Mouse (Mus musculus) gastrocnemius, postnatal 36 days (tissue): ENCODE measurements at regions not wholly inside any gene's neighbourhood (a gene's known extent, or its start where the extent isn't known, plus 50 kb on each side); places are given as distances from the start of the nearest gene placed in this dataset.

Experiments used
- DNase-seq, 2 experiments: peaks; one replicate each; pipeline ENCODE4 v3.0.0; 2022
- intact Hi-C: fragments of 180-260 bp; cut with DNase I; formaldehyde crosslinking; loops from one replicate; pipeline ENCODE4 v1.15.1; 2025

DNA sequence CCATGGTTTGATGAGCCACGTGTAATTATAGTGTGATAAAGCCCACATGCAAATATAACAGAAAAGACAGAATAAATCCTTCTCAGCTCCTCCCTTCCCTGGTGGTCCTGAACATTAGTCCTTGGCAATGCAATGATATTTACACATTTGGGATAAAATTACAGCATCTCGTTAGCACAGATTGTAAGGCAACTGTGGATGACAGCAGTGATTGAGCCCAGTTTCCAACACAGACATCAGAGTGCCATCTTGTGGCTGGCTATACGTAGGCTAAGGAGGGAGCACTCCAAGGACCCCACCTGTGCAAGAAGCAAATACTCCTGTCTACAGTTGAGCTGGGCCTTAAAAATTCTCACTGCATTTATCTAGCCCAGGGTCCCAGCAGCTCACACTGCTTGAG lies 84.1 kb upstream of the Ercc4 start:
- no peak for DNase-seq

DNA sequence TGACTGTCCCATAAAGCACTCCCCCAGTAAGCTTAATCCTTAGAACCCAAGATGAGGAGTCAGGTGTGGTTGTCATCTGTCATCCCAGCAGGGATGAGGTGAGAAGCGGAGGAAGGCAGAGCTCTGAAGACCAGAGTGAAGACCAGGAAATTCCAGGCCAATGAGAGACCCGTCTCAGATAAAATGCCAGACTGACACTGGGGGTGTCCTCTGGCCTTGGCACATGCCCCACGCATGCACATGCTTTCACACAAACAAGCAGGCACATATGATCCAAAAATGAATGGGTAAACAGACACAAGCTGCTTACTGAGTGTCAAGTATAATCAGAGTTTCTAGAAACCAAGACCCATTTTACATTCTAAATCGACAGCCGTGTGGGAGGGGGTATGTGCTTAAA lies 75.3 kb upstream of the Ercc4 start:
- no peak for DNase-seq
- intact Hi-C loops: no loop called here

More for the DNA sequence above, 84.1 kb upstream of the Ercc4 start:
- intact Hi-C loops: loop anchor here (10.0 kb wide), 1 partner anchor 79 kb away; the partner anchor contains the start of gene Ercc4

DNA sequence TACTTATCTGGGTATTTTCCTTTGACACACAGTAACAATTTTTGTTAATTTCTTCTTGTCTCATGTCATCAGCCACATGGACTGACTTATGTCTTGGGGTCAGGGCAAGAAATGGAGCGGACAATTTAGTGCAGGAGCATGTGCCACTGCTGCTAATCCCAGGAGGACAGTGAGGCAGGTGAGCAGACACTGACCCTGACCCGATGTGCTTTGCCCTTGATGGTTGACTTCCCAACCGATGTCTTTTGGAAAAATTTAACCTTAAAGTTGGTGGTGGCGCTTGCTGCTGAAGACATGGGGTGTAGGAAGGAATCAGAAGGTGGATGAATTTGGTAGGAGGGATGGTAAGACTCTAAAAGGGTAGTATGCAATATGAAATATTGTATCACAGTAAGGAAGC lies 72.9 kb upstream of the Ercc4 start:
- DNase-seq: no peak
- intact Hi-C loops: no loop called here

DNA sequence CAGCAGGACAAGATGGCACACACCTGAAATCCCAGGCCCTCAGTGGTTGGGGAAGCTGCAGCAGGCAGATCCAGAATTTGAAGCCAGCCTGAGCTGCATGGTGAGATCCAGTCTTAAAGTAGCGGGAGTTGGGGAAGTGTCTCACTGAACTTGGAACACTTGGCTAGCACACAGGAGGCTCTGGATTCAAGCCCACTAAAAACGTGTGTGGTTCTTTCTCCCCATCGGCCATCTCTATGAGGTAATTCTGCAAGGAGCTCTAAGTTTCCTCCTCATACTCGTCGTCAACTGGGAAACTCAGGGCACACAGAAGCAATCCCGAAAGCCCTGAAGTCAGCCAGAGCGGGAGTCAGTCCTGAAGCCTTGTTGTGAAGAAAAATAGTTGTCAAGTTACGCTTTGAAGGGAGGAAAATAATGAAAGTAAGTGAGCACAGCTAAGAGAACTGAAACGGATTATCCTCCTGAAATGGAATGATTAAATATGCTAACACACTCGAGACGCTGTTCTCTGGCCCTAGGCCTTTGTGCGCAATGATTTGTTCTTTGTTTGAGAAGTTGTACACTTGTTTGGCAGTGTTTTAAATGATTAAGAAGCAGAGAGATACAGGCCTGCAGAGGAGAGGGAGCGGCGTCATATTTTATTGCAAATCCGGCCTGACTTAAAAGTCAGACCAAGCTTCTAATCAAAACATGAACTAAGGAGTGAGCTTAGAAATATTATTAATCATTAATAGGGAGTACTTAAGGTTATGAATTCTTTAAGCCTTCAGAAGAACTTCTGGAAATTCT lies 69.0 kb upstream of the Ercc4 start:
- intact Hi-C loops: no loop called here
- no peak for DNase-seq

DNA sequence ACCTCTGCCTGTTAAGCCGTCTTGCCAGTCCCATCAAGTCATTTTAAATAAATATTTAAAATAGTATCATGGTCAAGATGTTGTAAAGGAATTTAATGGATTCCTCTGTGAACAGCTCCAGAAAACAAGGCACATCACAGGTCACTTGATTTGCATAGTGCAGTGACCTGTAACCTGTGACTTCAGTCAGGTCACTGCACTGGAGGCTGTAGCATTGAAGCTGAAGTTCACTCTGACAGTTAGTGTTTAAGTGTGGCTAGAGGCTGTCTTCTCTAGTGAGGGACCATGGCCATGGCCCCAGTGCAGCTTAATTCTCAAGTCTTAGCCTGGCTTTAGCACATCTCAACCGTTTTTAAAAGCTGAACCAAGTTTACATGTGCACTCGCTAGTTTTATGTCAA lies 68.1 kb upstream of the Ercc4 start:
- intact Hi-C loops: no loop called here
- no peak for DNase-seq

DNA sequence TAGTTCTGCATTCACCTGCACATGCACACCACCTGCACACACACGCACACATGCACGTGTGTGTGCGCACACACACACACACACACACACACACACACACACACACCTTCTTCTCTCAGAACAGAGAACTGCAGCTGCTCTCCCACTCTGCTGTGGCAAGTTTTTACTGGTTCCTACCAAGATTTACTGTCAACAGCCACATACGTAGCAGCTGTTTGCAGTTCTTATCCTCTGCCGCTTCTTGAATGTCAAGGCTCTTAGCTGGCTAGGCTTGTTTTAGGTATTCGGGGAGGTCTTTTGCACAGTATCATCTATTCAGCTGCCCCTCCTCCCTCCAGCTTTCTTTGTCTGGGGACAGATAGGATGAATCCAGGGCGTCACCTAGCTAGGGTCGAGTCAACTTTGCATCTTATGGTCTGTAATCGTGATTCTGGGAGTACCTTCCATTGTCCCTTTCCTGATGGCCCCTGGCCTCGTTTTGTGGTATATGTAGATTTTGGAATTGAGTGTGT lies 64.3 kb upstream of the Ercc4 start:
- DNase-seq: no peak
- intact Hi-C loops: no loop called here

DNA sequence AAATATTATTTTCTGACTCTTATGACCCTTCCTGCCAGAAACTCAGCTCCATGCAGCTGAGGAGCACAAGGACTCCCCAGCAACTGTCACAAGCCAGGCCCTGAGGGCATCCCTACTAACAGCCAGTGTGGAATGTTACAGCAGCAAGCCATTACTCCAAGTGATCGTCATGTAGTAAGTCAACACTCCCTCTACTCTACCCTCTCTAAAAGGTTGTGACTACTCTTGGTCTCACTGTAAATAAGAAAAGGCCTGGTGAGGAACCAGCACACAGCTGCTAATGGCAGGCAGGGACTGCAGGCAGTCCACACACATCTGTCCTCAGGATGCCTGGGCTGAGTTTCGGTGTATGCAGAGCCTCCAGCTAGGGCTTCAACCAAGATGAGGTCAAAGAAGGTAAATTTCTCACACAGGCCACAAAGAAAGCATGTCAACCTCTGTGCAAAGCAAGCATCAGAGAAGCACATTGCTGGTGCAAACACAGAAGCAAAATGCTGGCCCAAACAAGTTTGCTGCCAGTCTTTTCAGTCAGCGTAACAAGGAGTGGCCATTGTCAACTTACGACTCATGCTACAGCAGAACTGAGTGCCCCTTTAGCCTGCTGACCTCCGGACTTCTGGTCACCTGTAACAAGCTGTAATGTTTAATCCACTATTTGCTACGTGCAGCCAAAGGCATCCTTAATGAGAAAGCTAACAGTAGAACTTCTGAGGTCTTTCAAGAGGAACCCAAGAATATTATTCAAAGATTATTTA lies 62.9 kb upstream of the Ercc4 start:
- intact Hi-C loops: no loop called here
- DNase-seq: no peak

DNA sequence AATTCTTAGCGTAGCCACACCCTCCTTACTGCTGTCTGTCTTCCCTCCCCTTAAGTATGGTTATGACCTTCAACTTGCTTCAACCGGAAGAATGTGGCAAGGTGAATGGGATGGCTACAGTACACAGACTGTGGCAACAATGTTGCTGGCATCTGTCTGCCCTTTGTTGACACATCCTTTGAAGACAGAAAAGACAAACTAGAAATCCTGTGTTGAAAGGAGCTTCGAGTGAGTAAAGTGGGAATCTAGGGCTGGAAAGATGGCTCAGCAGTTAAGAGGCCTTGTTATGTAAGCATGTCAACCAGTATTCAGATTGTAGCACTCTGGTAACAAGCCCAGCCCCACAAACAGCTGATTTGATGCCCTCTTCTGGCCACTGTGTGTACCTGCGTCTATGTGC lies 60.2 kb upstream of the Ercc4 start:
- DNase-seq: no peak
- intact Hi-C loops: no loop called here

DNA sequence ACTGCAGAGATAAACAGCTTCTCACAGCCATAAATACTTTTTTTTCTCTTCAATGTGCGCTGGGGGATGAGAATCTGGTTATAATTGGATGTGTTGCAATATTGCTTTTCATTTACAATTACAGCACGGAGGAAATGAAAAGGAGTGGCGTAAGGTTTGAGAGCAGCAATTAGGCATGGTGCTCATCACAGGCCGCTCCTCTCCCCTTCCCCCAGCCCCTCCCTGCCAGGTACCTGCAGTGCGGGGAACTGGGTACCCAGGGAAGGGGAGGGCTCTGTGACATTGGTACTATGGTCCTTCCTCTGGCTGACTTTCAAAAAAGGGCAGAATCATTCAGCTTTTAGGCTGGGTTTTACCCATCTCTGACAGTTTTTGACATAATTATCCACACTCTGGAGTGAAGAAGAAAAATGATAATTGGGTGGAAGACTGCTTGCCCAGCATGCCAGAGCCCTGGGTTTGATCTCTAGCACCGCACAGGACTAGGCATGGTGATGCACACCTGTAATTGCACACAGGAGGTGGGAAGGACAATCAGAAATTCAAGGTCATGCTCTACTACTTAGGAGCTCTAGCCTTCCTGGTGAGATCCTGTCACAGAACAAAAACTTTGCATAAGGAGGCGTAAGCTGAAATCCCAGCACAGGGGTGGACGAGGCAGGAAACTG lies 59.1 kb upstream of the Ercc4 start:
- intact Hi-C loops: no loop called here
- no peak for DNase-seq

DNA sequence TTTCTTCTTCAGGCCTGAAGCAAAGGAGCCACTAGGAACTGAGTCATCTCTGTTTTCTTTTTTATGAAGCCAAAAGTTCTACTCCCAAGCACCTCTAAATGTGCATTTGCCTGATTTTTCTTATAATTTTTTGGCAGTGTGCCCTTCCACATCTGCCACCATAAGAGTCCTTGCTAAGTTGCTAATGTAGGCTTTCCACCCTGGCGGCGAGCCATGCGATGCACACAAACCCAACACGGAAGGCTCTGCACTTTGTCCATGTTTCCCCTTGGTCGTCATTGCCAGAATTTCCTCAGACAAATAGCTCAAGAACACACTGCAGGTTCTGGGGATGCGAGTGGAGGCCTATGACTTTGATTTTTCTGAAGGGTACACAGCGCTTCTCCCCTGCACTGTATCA lies 54.5 kb upstream of the Ercc4 start:
- DNase-seq: no peak
- intact Hi-C loops: no loop called here
